Mouse (Mus musculus) cerebellum, adult 2 months (tissue): ENCODE data around the gene Igf2r.

Experiments
- CTCF ChIP-seq: fragments of 200-500 bp; IDR thresholded peaks from 2 replicates; pipeline ENCODE4 v1.5.1; 2011; ENCODE audit warnings: low read depth, mild to moderate bottlenecking, control low read depth, low read length, moderate library complexity, borderline replicate concordance; ENCODE audit not compliant: insufficient read depth
- POLR2A ChIP-seq: fragments of 200-500 bp; IDR thresholded peaks from 2 replicates; pipeline ENCODE4 v1.6.1; 2011; ENCODE audit warnings: low read length, control low read depth, borderline replicate concordance; ENCODE audit not compliant: insufficient read depth

GRCm38 (mm10) chr17:12658784-12659183 is 110.7 kb downstream of the Igf2r start:
- TF ChIP-seq CTCF: no peak
- TF ChIP-seq POLR2A: no peak
